Mouse (Mus musculus): ENCODE data around the gene Slc2a4. TPM values are rescaled to one million over a fixed set of nuclear protein-coding genes. Genes with fewer than 3 reads are reported as not detected.

Slc2a4 gene
- total RNA-seq (2017): not detected in 2 replicates

DNA sequence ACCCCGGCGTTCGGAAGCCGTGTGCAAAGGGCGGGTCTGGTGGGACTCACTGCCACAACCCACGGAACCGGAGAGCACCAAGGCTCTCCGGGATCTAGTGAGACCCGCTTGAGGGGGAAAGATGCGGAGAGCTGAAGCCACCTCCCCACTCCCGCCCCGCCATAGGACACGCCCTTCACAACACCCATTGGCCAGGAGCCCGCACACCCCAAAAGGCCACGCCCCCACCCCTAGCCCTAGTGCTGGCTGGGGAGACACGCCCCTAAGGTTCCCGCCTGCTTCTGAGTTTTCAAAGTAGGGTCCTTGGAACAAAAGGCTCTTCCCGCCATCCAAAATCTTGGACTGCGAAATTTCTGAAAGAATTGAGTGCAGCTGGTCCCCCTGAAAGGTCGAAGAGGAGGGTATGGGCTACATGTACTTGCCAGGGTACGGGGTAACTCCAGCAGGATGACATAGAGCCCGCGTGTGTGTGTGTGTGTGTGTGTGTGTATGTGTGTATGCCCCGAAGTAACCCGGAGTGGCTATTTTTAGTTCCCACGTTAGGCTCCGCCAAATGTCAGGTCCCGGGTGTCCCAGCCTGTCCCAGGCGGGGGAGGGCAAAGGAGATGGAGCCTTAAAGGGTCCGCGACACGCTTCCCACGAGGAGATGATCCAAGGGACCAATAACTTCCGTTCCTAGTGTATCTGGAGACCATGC is at the start of gene Slc2a4:
TSS of gene Slc2a4 (minus strand) at position 123 of the 697 bp plus-strand sequence.
- ATAC-seq (ENCODE audit: extremely low read depth, insufficient number of reproducible peaks, low FRiP score, poor library complexity, severe bottlenecking): peak; percentile 65; the same call in 1 of the 2 replicates

DNA sequence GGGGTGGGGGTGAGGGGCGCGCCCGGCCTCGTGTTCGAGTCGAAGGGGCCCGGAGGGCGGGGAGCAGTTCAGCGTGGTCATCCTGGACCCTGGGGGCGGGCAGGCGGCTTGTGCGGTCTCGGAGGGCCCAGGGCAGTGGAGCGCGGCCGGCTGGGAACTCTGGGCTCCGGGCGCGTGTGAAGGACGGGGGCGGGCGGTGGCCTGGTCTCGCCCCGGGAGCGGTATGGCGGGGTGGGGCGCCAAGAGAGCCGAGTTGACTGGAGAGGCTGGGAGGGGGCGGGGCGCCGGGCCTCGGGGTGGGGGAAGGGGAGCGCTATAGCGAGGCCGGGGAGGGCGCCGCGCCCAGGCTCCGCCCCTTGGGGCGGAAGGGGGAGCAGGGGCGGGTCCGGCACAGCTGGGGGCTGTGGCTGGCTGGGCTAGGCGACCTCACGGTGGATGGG is 49.1 kb upstream of the Slc2a4 start:
- ATAC-seq (ENCODE audit: extremely low read depth, insufficient number of reproducible peaks, low FRiP score, poor library complexity, severe bottlenecking): peak; percentile 15; the same call in 1 of the 2 replicates

DNA sequence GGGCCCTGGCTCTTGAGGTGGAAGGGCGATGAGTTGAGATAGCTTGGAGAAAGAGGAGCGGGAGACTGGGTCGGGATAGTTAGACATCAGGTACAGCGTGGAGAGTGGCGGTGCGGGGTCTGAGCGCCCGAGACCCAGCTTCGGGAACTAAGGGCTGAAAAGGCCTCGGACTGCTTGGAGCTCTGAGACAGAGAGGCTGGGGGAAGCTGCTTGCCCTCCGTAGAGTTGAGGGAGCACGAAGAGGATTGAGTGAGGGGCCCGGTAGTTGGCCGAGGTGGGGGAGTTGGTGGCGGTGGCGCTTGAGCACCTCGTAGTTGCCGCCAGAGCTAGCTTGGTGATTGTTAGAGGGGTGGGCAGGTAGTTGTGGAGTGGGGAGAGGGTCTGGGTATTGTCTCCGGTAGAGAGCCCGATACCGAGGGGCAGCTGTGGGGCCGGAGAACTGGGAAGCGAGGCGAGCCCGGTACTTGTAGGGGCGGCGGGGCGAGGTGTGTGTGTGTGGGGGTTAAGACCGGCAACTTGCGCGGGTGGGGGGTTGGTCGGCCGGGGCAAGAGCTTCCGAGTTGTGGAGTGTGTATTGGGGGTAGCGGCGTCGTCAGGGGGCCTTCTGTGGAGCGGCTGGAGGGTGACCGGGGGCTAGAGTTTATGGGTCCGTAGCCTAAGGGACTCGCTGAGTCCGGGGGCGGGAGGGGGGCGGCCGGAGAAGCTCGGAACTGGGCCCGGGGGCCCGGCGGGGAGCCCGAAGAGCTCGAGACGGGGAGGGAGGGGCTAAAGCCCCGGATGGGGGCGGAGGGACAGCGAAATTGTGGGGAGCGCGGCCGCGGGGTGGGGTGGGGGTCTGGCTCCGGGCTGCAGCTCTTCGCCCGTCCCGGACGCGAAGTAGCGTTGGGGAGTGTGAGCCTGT is 48.4 kb upstream of the Slc2a4 start:
- no peak for ATAC-seq (ENCODE audit: extremely low read depth, insufficient number of reproducible peaks, low FRiP score, poor library complexity, severe bottlenecking)

DNA sequence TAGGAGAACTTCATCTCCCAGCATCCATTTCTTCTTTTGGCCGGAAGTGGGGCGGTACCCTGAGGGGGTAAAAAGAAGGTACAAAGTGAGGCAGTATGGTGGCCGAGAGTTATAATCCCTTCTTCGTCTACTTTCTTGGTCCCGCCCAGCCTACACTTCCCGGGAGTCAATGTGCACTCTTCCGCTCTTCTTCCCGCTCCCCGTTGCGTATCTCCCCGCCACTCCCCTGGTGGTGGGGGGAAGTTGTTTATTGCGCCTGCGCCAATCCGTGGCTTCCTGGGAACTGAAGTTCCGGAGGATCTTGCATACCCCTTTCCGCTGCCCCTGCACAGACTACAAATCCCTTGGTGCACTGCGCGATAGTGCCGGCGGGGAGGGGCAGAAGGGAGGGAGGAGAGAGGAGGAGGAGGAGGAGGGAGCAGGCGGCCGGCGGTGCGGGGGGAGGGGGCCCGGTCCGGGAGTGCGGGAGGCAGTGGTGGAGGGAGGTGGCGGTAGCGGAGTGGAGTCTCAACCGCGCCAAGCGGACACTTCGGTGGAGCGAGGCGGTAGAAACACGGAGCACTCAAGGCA is 47.5 kb upstream of the Slc2a4 start, which contains the start of gene Phf23:
TSS of gene Phf23 (plus strand) at position 387 of the 570 bp plus-strand sequence.
- peak; percentile 62 for ATAC-seq (ENCODE audit: extremely low read depth, insufficient number of reproducible peaks, low FRiP score, poor library complexity, severe bottlenecking)

DNA sequence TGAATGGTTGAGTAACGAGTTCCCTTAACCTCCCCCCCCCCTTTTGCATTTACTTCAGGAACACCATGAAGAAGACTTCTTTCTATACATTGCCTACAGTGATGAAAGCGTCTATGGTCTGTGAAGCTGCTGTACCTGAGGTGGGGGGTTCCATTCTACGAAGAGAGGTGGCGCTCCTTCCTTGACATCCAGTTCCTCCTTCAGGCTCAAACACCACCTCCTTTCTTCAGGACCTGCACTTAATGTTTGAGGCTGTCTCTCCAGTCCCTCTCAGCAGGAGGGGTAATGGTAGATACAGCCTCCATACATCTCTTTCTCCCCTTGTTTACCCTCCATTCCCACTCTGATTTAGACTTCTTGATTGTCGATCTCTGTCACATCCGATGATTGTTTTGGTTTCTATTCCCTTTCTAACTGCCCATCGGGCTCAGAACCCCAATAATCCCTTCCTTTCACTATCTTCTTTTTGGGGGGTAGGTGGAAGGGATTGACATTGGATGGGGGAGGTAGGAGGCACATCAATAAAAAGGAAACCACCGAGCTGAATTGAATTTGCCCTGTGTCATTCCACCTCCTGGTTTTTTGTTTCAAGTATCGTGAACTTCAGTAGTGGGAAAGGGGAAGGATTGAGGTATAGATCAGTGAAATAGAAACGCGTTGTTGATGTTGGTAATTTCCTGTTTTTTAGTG is 46.6 kb upstream of the Slc2a4 start:
- ATAC-seq (ENCODE audit: extremely low read depth, insufficient number of reproducible peaks, low FRiP score, poor library complexity, severe bottlenecking): no peak

DNA sequence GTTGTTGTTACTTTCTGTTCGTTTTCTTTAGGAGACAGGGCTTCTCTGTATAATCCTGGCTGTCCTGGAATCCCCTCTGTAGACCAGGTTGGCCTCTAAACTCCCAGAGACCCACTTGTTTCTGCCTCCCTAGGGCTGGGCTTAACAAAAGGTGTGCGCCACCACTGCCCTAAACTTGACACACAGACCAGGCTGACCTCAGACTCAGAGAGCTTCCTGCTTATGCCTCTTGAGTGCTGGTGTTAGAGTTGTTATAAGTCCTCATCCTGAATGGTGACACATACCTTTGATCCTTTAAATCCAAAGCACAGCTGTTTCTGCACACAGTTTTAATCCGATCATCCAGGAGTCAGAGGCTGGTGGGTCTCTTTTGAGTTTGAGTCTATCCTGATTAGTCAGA is 44.9 kb upstream of the Slc2a4 start:
- no peak for ATAC-seq (ENCODE audit: extremely low read depth, insufficient number of reproducible peaks, low FRiP score, poor library complexity, severe bottlenecking)

DNA sequence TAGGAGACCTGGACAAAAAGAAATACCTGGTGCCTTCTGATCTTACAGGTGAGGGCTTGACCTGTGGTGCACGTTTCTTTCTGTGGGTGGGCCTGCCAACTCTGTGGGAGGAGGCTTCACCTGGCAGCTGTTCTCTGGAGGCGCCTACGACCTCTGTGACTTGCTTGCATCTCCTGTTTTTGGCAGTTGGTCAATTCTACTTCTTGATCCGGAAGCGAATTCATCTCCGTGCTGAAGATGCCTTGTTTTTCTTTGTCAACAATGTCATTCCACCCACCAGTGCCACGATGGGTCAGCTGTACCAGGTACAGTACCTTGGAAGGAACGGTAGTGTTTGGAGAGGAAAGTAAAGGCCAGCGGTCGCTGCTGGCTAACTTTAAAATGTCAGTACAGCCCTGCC is 44.4 kb upstream of the Slc2a4 start:
- no peak for ATAC-seq (ENCODE audit: extremely low read depth, insufficient number of reproducible peaks, low FRiP score, poor library complexity, severe bottlenecking)

DNA sequence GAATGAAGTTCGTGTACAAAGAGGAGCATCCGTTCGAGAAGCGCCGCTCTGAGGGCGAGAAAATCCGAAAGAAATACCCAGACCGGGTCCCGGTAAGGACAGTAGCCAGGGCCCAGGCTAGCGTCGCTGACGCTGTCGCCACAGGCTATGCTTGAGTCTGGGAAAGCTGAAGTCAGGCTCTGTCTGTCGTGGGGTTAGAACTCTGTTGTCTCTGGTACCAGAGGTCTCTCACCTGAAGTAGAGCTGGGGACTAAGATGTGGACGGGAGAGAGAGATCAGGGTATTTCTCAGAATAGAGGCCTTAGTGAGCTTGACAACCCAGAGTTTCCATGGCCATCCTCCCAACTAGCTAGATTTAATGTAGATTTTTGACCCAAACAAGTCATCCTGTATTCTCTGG is 43.7 kb upstream of the Slc2a4 start:
- ATAC-seq (ENCODE audit: extremely low read depth, insufficient number of reproducible peaks, low FRiP score, poor library complexity, severe bottlenecking): no peak

DNA sequence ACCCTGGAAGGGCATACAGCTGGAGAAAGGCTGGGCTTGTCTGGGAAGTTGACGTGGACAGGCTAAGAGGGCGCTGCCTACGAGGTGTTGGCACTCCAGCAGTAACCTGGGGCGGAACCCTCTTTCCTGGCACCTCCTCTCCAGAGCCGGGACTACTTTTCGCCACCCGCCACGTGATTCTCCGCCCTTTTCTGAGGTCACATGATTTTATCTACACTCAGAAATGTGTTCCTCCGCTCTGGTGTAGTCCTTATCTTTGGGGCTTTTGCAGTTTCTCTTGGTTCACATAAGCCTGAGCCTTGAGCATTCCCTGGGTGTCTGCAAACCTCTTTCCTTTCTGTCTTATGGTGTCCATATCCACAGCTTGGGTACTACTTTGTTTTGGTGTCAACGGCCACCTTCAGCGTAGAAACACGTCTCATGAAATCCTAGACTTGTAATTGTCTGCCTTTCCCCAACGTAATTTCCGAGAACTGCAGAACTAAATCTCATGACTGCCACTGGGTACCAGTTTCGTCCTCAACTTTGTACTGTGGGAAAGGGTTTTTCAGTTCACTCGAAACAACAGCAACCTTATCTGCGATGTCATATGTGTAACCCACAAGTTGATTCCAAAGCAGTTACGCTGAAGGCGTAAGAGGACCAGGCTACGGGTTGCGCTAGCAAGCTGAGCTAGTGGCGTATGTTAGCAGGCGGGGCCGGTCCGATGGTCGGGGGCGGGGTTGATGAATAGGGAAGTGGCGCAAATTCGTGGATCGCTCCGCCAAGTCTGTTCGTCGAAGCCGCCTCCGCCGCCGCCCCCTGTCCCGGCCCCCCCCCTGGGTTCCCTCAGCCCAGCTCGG is 43.1 kb upstream of the Slc2a4 start, which contains the start of gene Gabarap:
TSS of gene Gabarap (plus strand) at position 294 of the 842 bp plus-strand sequence.
- peak; percentile 70 for ATAC-seq (ENCODE audit: extremely low read depth, insufficient number of reproducible peaks, low FRiP score, poor library complexity, severe bottlenecking)

DNA sequence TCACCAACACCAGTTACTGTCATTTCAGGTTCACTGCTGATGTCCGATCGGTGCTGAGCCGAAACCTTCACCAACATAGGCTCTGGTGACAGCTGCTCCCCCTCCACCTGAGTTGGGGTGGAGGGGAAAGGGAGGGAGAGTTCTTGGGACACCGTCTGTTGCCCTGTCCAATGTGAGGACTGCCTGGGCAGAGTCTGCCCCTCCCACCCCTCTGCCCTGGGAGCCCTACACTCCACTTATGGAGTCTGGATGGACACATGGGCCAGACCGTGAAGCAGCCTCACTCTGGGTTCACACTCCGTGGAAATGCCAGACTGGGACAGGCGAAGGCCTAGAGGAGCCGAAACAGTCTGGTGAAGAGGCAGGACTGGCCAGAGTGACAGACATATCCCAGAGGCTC is 42.0 kb upstream of the Slc2a4 start:
- ATAC-seq (ENCODE audit: extremely low read depth, insufficient number of reproducible peaks, low FRiP score, poor library complexity, severe bottlenecking): no peak

DNA sequence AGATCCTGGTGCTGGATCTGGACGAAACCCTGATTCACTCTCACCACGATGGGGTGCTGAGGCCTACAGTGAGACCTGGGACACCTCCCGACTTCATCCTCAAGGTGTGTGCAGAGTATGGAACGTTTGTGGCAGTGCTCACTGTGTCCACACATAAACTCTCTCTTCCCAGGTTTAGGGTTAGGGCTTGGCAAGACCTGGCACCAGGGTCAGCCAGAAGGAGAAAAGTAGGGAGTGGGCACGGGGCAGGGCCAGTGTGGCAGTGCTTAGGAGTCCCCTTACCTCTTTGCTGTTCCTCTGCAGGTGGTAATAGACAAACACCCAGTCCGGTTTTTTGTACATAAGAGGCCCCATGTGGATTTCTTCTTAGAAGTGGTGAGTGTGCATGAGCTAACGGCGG is 36.4 kb upstream of the Slc2a4 start:
- ATAC-seq (ENCODE audit: extremely low read depth, insufficient number of reproducible peaks, low FRiP score, poor library complexity, severe bottlenecking): no peak

DNA sequence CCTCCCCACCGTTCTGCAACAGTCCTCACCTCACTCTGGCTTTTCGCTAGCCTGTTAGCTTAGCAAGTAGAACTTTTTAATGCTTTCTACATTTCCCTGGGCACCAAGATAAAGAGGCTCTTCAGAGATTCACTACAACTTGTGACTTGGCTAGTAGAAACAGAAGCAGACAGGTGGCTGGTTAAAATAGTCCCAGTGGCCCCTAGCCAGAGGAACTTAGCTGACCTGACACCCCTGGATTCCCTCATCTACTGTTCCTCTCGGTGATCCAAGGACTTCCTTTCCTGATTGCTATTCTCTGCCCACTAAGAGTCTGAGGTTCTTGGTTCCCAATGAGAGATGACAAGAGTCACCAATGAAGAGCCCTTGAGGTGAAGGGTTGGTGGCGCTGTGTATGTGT is 35.4 kb upstream of the Slc2a4 start:
- ATAC-seq (ENCODE audit: extremely low read depth, insufficient number of reproducible peaks, low FRiP score, poor library complexity, severe bottlenecking): no peak

DNA sequence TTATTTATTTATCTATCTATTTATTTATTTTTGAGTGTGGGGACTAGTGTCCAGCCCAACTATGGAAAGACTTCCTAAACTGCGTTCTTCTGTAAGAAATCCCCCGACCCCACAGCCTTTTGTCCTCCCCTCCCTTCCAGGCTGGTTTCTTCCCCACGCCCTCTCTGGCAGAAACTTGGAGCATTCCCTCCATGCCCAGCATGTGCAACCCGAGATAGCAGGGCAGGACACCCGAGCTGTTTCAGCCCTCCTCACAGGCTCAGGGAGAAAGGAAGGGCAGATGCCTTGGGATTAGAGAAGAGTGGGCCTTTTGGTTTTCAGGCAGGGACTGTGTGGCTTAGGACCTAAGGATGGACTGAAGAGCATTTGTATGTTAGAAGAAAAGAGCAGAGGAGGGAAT is 34.9 kb upstream of the Slc2a4 start:
- ATAC-seq (ENCODE audit: extremely low read depth, insufficient number of reproducible peaks, low FRiP score, poor library complexity, severe bottlenecking): no peak

DNA sequence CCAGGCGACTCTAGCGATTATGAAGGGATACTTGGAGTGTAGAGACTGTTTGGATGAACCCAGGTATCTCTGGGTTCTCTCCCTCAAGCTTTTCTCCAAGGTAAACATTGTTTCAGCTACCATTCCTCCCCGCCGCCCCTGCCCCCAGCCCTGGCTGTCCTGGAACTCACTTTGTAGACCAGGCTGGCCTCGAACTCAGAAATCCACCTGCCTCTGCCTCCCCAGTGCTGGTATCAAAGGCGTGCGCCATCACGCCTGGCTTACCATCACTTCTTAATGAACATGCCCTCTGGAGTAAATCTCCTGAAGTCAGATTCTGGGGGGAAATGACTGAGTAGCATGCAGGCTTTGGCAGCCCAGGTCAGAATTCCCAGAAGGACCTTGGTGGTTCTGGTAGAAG is 34.2 kb upstream of the Slc2a4 start, which contains the start of gene Elp5:
TSS of gene Elp5 (minus strand) at position 293 of the 400 bp plus-strand sequence.
- ATAC-seq (ENCODE audit: extremely low read depth, insufficient number of reproducible peaks, low FRiP score, poor library complexity, severe bottlenecking): no peak

DNA sequence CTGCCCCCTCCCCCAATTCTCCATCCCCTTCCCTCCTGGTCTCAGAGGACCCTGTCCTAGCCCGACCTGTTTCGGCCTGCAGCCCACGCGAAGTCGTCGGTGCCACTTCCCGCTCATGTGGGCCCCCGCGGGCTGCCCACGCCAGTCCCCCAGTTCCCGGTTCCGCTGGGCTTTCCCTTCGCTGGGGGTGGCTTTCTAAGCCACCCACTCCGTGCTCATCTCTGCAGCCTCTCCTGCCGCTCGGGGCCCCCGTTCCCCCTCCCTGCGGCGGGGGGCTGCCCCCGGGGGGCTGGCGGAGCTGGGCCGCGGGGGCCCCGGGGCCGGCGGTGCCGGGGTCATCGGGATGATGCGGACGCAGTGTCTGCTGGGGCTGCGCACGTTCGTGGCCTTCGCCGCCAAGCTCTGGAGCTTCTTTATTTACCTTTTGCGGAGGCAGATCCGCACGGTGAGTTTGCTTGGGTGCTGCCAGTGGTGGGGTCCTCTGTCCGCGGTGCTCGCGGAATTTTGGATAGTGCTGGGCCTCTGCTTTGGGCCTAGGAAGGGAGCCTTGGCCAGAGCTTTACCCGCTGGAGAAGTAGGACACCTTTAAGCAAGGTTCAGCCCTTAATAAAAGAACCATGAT is 33.3 kb upstream of the Slc2a4 start, which contains the start of gene Ctdnep1:
TSS of gene Ctdnep1 (plus strand) at position 16 of the 622 bp plus-strand sequence.
- ATAC-seq (ENCODE audit: extremely low read depth, insufficient number of reproducible peaks, low FRiP score, poor library complexity, severe bottlenecking): no peak

DNA sequence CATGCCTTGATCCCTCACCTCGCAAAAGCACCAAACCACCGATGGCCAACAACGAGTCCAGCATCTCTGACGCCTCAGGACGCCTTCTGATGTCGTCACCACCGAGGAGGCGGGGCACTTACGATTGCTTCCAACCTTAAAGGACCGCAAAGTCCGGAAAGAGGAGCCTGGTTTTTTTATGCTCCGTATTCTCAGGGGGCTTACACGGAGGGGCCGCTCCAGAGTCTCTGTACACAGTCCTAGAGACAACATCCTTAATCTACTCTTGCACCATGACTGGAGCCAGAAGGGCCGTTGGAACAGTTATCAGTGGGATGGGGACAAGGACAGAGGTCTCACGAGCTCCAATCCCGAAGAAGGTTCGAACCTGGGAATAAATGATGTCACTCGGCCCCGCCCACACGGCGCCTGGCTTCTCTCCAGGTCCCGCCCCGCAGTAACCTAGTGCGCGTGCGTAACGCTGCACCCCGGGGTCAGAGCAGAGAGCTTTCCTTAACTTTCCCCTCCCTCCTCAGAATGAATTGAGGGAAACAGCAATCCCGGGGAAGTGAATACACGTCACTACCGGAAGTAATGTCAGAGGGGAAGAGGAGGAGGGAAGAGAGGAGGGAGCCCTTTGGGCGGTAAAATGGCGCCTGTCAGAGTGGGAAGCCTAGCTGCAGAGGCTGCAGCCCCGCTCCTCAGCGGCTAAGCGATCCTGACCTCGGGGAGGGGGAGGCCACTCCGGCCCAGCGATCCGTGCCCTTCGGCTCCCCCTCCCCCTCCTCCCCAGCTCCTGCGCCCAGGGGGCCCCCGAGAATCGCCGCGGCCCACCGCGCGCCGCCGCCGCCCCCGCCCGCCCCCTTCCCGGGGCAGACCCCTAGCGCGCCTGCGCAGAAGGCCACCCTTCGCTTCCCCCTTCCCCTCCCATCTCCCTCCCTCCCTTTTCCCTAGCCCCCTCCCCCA is 32.5 kb upstream of the Slc2a4 start:
- ATAC-seq (ENCODE audit: extremely low read depth, insufficient number of reproducible peaks, low FRiP score, poor library complexity, severe bottlenecking): peak; percentile 80

DNA sequence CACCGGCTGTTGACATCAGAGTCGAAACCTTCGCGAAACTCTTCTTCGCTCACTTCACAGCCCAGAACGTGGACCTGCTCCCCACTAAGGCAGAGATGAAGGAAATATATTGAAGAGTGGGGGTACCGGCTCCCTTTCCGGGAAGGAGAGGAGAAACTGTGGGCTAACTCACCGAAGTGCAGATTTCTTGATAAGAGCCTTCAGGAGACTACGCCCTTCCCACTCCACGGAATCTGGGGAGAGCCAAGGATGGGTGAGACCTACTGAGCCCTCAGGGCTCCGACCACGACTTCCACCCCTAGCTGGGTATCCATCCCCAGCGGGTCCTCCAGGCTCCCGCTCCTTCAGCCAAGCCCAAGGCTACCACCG is 31.8 kb upstream of the Slc2a4 start:
- no peak for ATAC-seq (ENCODE audit: extremely low read depth, insufficient number of reproducible peaks, low FRiP score, poor library complexity, severe bottlenecking)

Data from neutrophil, adult 5-6 weeks (primary cell).